Comparison of ENCODE assay signal across 24 mouse cellular contexts in genomic region chr2:25627811-25628210, GRCm38 (mm10). TPM values are rescaled to one million over a fixed set of nuclear protein-coding genes. Genes with fewer than 3 reads are reported as not detected.
A peak's percentile ranks its signal among the peaks of the same experiment; 100 is the strongest.
DNase-seq lines count a peak whose midpoint lies in the region; ATAC-seq lines count a peak whose summit lies in the region.
"Had no signal": no experiment of that assay in that cellular context is flagged by ENCODE, and none has a peak within 500 bp of the region (broad histone marks: within the 10 kb centered on the region; RNA-seq: fewer than 3 reads in every experiment).

Fcna (minus strand) TSS chr2:25628030.

- no peaks in the 10 kb centered on the region for H3K27me3 ChIP-seq in heart, embryonic 11.5 days (ENCODE audit: control insufficient read depth, insufficient read depth, low read length)
- peaks cover 4% of the 10 kb centered on the region; the same call in 1 of the 2 replicates for H3K27me3 ChIP-seq in liver, embryonic 12.5 days (replicated peaks)
- H3K27me3 ChIP-seq: intestine, embryonic 15.5 days; neural tube, embryonic 13.5 days had no signal

- no peak within 1 kb of the TSS for H3K27ac ChIP-seq in heart, embryonic 11.5 days (ENCODE audit: low read depth, low read length)
- no peak within 1 kb of the TSS for H3K27ac ChIP-seq in liver, embryonic 12.5 days
- H3K27ac ChIP-seq: heart, embryonic 13.5 days; hindbrain, embryonic 14.5 days; intestine, embryonic 15.5 days; left cerebral cortex, adult 2 months; neural tube, embryonic 13.5 days had no signal

- 66% methylated on average over 6 of the region's 6 CpGs for WGBS in heart, embryonic 11.5 days (ENCODE audit: insufficient replicate concordance)
- WGBS in liver, embryonic 12.5 days (ENCODE audit: insufficient replicate concordance), result 61% methylated on average over 6 of the region's 6 CpGs

- no peaks in the 10 kb centered on the region for H3K36me3 ChIP-seq in heart, embryonic 11.5 days (ENCODE audit: control insufficient read depth, insufficient read depth, low read length)
- no peaks in the 10 kb centered on the region for H3K36me3 ChIP-seq in liver, embryonic 12.5 days
- H3K36me3 ChIP-seq: heart, embryonic 13.5 days; intestine, embryonic 15.5 days; neural tube, embryonic 13.5 days had no signal

- no peaks in the 10 kb centered on the region for H3K4me1 ChIP-seq in heart, embryonic 11.5 days (ENCODE audit: control insufficient read depth, insufficient read depth, low read length)
- 0 out of 2 replicates have a peak, but pooled peaks cover 4% of the 10 kb centered on the region for H3K4me1 ChIP-seq in liver, embryonic 12.5 days
- H3K4me1 ChIP-seq: heart, embryonic 13.5 days; intestine, embryonic 15.5 days; neural tube, embryonic 13.5 days had no signal

- no peak within 1 kb of the TSS for H3K4me3 ChIP-seq in heart, embryonic 11.5 days (ENCODE audit: low read depth, low read length)
- no peak within 1 kb of the TSS for H3K4me3 ChIP-seq in liver, embryonic 12.5 days
- H3K4me3 ChIP-seq: heart, embryonic 13.5 days; intestine, embryonic 15.5 days; left cerebral cortex, adult 2 months; neural tube, embryonic 13.5 days had no signal

- no peak within 1 kb of the TSS for H3K4me2 ChIP-seq in heart, embryonic 11.5 days
- H3K4me2 ChIP-seq in liver, embryonic 12.5 days, result no peak within 1 kb of the TSS
- H3K4me2 ChIP-seq: heart, embryonic 13.5 days; hindbrain, embryonic 14.5 days; intestine, embryonic 15.5 days; midbrain, embryonic 11.5 days; neural tube, embryonic 13.5 days had no signal

- no peaks in the 10 kb centered on the region for H3K9me3 ChIP-seq in heart, embryonic 11.5 days (replicated peaks; ENCODE audit: control insufficient read depth, low read length)
- no peaks in the 10 kb centered on the region for H3K9me3 ChIP-seq in liver, embryonic 12.5 days (replicated peaks)
- H3K9me3 ChIP-seq: heart, embryonic 13.5 days; intestine, embryonic 15.5 days; neural tube, embryonic 13.5 days had no signal

- no peak within 1 kb of the TSS for H3K9ac ChIP-seq in heart, embryonic 11.5 days (ENCODE audit: low read depth, low read length)
- H3K9ac ChIP-seq in liver, embryonic 12.5 days, result no peak within 1 kb of the TSS
- H3K9ac ChIP-seq: heart, embryonic 13.5 days; hindbrain, embryonic 14.5 days; intestine, embryonic 15.5 days; neural tube, embryonic 13.5 days had no signal

- peak; percentile 94 for DNase-seq in heart, adult 11 months
- DNase-seq in urinary bladder, adult 2 months (ENCODE audit: low spot score), result no peak
- no peak for DNase-seq in urinary bladder, adult 18-20 months (ENCODE audit: low spot score in 2 of 2)
- DNase-seq in frontal cortex, postnatal 14 days (ENCODE audit: low spot score in 2 of 2), result no peak
- DNase-seq in urinary bladder, postnatal 36 days (ENCODE audit: low spot score in 2 of 2), result no peak
- no peak for DNase-seq in thymus, postnatal 0 days (ENCODE audit: low spot score)
- DNase-seq: B cell, adult 2 months; cerebellum, adult 11 months; cerebellum, postnatal 10 days; kidney, postnatal 4 days; layer of hippocampus, adult 9-11 months; left cerebral cortex, postnatal 4 days; lung, adult 2 months; spleen, adult 18-20 months; thymus, adult 18-20 months had no signal

- ATAC-seq in heart, embryonic 11.5 days (replicated peaks; ENCODE audit: insufficient number of reproducible peaks, low FRiP score, low TSS enrichment), result no peak
- 0 out of 2 replicates have a peak, but pooled peaks have one; percentile 31 for ATAC-seq in liver, embryonic 12.5 days
- ATAC-seq: forebrain, embryonic 14.5 days; intestine, embryonic 15.5 days had no signal

RNA-seq across cellular contexts. Expression of gene Fcna, which starts in this region (rescaled TPM):
- 1.0 and 1.1 TPM in 2 replicates for polyA plus RNA-seq in heart, embryonic 11.5 days (2014; fragmentation: Nextera tagmentation; extraction: Ambion mirVana)
- 22.9 and 30.6 TPM in 2 replicates for polyA plus RNA-seq in urinary bladder, adult 2 months (2012; rRNA removed)
- 30.8 and 35.6 TPM in 2 replicates for polyA plus RNA-seq in liver, embryonic 12.5 days (2016; fragmentation: Nextera tagmentation; extraction: Ambion mirVana)
- polyA plus RNA-seq in thymus, postnatal 0 days (2015; fragmentation: Nextera tagmentation; extraction: Ambion mirVana), result 9.1 and 9.2 TPM in 2 replicates
